Mouse (Mus musculus): ENCODE measurements around the gene Vmn1r178.
"Not testable (repeated sequence)": the region's sequence is repeated elsewhere in the genome, so short reads cannot be mapped to it uniquely, and the experiment has no call there.

The Vmn1r178 gene

DNA sequence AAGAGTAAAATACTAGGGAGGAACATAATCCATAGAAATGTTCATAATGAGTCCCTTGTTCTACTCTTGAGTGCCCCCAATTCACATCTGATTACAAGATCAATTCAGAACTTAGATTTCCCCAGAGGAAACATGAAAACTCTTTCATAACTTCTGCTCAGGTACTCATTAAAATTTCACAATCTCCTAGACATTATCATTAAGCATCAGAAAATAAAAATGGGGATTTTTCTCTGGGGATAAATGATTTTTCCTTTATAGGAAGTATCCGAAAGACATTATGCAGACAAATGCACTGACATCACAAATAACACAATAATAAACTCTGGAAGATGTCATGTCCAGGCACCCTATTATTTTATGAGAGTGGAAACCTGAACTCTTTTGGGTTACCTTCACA, at the start of gene Vmn1r178:
Gene Vmn1r178 (plus strand): TSS at position 301 of the 400 bp plus-strand sequence.
- DNase-seq (ENCODE audit: low spot score), result no peak

DNA sequence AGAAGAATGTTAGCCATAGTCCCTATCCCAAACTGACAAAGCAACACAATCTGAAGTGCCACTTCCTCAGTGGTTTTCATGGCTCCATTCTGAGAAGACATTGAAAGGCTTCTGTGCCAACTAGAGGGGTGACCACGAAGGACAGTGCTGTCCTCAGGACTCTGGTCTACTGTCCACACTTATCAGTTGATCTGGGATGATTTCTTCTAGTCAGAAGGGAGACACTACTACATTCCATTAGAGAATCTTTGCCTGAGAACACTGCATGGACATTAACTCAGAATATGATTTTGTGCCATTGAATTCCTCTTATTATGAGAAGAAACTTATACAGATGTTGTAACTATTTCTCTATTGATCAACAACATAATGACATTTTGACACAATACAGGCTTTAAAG, 25.5 kb upstream of the Vmn1r178 start, which contains the start of gene Vmn1r177:
Gene Vmn1r177 (minus strand): TSS at position 101 of the 400 bp plus-strand sequence.
- DNase-seq (ENCODE audit: low spot score), result not testable (repeated sequence)

- DNase-seq (ENCODE audit: low spot score), result peak; percentile 33
Observed at GRCm38 (mm10) chr7:23876918-23877317, 14.9 kb upstream of the Vmn1r178 start.

- no peak for DNase-seq (ENCODE audit: low spot score)
Observed at GRCm38 (mm10) chr7:23926678-23927077, 34.9 kb downstream of the Vmn1r178 start, which contains the start of gene Vmn1r179. Gene Vmn1r179 (plus strand): TSS chr7:23926978.

Measured in embryo, embryonic 10.5 days (tissue).